Mouse (Mus musculus) testis, postnatal 10 days (tissue): ENCODE results near the gene Mrnip.
A peak's percentile ranks its signal among the peaks of the same experiment; 100 is the strongest.

Experiments
- DNase-seq: peaks from one replicate; pipeline ENCODE4 v3.0.0; 2021; ENCODE audit warnings: low spot score

Gene Mrnip

GRCm38 (mm10) chr11:50225611-50226378 is 51.6 kb downstream of the Mrnip start:
- DNase-seq: peak; percentile 67

- peak; percentile 42 for DNase-seq
Observed at GRCm38 (mm10) chr11:50226406-50226805, 52.2 kb downstream of the Mrnip start.

GRCm38 (mm10) chr11:50227226-50227625 is 53.0 kb downstream of the Mrnip start:
- DNase-seq: peak; percentile 49

- no peak for DNase-seq
Observed at GRCm38 (mm10) chr11:50227736-50228135, 53.5 kb downstream of the Mrnip start.

GRCm38 (mm10) chr11:50228772-50229171 is 54.5 kb downstream of the Mrnip start:
- no peak for DNase-seq

DNA sequence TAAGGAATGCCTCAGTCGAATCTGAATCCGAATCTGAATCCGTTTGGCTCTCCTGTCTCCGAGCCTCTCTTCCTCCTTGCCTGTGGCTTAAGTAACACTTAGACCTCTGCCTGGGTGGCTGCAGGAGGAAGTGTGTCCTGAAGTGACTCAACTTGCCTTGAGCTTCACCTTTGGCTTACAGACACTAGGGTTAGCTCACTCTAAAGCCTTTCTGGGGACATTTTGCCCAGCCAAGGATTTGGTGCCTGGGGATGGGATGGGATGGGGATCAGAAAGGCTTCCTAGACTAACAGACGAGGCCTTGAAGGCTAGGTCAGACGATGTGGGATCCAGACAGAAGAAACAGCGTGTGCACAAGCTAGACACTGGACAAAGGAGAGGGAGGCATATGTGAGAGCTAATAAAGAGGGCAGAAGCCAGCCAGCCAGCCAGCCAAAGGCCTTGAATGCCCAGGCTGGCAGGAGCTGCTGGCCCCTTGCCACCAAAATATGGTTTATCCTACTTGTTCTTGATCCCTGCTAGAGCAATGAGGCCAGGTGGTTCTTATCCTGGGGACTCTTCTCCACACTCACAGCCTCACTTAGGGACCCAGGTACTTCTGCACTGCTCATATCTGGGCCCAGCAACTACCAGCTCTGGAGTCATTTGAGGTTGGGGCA is 55.1 kb downstream of the Mrnip start:
- peak; percentile 85 for DNase-seq

GRCm38 (mm10) chr11:50230481-50231304 is 56.4 kb downstream of the Mrnip start:
- peak; percentile 58 for DNase-seq

DNA sequence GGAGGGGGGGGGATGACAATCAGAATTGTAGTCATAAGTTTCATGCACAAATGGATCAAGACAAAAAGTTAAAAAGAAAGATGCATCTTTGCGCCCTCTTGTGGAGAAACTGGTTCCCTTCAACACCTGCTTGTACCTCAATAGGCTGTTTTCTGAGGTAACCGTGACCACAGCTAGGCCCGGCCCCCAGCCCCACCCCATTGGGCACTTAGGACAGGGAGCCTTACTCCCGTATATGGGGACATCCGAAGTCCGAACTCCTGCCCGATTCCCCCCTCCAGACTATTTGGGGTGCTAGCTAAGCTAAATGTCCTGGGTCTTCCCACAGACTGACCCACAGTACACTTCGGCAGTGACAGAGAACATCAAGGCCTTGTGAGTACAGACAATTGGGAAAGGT is 57.2 kb downstream of the Mrnip start:
- peak; percentile 74 for DNase-seq

DNA sequence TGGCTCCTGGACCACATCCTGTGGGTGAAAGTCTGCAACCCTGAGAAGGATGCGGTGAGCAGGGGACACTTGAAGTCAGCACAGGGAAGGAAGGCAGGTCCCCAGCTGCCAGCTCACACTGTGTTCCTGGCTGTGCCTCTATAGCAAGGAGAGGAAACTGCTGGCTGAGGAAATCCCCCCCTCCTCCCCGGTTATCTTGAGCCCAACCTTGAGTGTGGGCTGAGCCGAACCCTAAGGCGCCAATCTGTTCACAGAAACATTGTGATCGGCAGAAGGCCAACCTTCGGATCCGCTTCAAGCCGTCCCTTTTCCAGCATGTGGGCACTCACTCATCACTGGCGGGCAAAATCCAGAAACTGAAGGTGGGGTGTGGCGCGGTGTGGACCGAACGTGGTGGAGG is 58.8 kb downstream of the Mrnip start:
- DNase-seq: peak; percentile 62

- DNase-seq: peak; percentile 67
Observed at GRCm38 (mm10) chr11:50233993-50234392, 59.7 kb downstream of the Mrnip start.

- no peak for DNase-seq
Observed at GRCm38 (mm10) chr11:50234606-50235005, 60.4 kb downstream of the Mrnip start.

DNA sequence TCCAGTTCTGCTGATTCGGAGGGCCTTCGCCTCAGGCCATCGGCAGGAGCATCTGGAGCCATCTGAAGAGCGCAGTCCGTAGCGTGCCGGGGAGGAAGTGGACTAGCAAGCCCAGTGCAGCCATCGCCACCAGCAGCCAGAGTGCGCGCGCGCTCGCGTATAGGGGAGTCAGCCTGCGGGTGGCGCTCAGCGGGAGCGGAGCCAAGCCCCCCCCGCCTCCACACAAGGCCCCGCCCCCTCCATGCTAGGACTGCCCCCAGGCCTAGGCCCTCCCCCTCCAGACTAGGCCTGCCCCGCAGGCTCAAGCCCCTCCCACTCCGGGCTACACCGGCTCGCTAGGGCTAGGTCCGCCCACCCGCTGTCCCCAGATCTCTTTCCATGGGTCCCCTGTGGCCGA is 62.3 kb downstream of the Mrnip start:
- peak; percentile 96 for DNase-seq

DNA sequence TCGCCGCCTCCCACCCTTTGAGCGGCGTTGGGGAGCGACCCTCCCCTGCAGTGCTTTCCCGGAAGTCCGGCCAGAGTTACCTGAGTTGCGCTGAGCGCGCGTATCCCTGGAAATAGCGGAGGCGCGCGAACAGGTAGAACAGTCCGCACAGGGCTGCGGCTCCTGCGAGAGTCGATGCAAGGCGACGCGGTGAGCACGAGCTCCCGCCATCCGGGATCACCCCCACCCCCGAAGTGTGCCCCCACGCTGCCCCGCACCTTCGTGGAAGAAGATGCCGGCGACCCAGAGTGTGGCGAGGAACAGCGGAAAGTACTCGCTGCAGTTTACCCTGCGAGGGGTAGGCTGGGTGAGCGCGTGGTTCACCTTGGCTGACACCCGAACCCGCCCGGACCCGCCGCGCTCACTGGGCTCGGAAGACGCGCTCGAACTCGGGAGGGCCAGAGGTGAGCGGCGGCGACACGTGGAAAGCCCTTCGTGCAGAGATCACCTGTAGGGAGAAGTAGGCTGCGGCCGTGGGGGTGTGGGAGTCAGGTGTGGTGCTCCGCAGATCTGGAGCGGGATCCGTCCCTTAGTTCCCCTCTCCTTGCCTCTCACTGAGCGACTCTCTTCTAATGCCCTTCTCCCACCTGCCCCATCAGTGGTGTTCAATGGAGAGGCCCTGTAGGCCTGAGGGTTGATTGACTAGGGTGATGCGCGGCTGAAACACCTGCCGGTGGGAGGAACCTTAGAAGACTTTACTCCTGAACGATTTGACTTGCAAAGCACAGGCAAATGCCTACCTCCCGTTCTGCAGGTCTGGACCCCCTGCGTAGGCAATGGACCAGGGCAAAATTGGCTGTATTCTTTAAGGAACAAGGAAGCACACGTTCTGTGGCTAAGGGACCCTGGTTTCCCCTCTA is 62.9 kb downstream of the Mrnip start:
- DNase-seq: peak; percentile 70

GRCm38 (mm10) chr11:50238324-50238723 is 64.1 kb downstream of the Mrnip start, which contains the start of gene Ltc4s:
Gene Ltc4s (minus strand): TSS chr11:50238616.
- DNase-seq: no peak

DNA sequence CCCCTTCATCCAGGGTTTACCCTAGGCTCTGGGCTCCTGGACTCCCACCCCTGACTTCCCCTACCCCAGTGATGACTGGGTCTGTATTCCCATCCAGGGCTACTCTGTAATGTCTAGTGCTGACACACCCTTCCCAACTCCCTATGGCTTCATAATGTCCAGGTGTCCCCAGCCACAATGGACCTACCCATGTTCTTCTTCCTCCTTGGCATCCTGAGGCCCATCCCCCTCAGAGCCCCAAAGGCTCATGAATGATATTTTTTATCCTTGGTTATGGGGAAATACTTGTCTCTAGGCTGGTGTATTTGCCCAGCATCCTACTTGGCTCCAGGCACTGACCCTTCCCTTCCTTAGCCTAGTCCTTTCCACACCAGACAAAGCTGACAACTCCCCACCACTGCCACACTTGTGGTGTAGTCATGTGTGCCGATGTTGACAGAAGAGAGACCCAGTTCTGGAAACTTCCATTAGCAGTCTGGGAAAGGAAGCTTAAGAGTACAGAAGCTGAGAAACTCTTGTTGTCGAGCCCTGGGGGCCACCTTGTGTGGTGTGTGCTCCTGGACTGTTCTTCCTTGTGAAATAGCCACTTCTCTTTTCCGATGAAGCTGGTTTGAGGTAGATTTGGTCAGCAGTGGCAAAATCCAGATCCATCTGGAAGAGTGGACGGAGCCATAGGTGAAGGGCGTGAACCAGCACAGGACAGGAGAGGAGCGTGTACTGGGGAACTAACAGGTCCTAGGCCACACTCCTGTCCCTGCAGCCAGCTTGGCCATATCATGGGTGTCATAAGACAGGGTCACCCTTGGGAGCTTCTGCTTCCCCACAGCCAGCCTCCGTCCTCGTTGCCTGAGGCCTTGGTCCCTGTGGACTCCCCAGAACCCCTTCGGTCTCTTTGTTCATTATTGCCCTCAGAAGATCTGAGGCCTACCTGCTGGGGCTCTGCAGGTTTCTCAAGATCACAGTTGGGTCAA is 64.9 kb downstream of the Mrnip start:
- no peak for DNase-seq

DNA sequence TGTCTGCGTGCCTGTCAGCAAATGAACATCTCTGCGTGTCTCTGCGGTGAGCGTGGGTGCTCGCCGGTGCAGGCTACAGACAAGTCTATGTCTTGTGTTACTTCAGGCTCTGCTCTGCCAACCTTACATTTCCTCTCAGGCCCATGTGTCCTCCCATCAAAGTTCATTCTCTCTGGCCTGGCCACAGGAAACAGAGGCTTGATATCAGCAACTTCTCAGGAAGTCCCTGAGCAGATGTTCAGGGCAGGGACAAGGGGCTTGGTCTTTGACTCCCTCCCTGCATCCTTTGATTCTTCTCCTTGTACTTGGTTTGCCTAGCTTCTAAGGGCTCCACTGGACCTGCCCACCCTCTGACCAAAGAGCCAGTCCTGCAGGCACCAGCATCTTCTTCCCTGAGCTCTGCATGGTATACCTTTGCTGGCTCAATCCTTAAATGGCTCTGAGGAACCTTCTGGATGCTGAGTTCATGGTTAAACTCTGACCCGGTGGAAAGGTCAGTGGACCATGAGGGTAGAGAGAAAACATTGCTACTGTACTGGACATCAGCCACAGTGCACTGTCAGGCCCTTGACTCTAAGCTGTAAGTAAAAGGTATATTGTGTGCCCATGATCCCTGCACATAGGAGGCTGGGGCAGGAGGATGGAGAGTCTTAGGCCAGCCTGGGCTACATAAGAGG is 66.1 kb downstream of the Mrnip start:
- DNase-seq: no peak

DNA sequence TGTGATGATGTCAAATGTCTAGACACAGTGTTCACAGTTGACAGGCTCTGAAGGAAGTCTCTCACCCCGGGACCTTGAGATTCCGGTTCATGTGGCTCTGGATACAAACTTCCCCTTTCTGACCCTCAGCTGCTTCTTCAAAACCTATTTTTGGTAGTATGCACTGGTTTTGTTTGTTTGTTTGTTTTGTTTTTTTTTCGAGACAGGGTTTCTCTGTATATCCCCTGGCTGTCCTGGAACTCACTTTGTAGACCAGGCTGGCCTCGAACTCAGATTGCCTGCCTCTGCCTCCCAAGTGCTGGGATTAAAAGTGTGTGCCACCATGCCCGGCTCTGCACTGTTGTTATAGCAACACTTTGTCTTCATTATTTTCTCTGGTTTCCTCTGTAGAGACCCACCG is 69.7 kb downstream of the Mrnip start:
- DNase-seq: no peak

- no peak for DNase-seq
Observed at GRCm38 (mm10) chr11:50245269-50245668, 71.0 kb downstream of the Mrnip start.

DNA sequence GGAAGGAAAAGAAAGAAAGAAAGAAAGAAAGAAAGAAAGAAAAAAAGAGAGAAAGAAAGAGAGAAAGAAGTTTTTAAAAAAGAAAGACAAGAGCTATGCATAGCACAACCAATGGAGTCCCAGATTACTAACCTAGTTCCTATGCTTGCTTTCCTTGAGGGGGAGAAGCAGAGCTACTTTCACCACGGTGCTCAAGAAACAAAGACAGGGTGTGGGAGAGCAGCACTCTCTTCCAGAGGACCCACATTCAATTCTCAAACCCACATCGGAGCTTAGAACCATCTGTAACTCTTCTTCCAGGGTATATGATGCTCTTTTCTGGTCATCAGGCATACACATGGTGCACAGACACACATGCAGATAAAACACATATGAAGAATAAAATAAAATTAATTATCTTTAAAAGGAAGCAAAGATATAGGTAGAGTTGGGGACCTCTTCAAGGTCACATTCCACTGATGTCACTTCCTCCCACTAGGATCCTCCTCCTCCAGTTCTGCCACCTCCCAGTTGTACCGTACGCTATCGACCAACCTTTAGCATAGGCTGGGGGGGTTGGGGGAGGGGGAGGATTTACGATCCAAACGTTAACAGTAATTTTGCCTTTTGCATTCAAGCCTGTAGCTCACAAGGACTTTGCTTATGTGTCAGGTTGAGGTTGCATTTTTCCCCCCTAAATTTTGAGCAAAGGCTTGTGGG is 74.4 kb downstream of the Mrnip start:
- DNase-seq: no peak
